Mouse (Mus musculus): ENCODE measurements around the gene Nr2c1.

- TF ChIP-seq CTCF (IDR thresholded peaks at IDR 0.05; ENCODE audit: control insufficient read depth, insufficient read depth, insufficient read length), result no peak
- TF ChIP-seq MAX (IDR thresholded peaks at IDR 0.05), result no peak
- TF ChIP-seq USF1 (IDR thresholded peaks at IDR 0.05; ENCODE audit: low read depth), result no peak
These were observed 18.1 kb upstream of the Nr2c1 start for GRCm38 (mm10) chr10:94129680-94130119.

All from C2C12 (cell line).